Mouse (Mus musculus): ENCODE results near the gene Ecel1. TPM values are rescaled to one million over a fixed set of nuclear protein-coding genes. Genes with fewer than 3 reads are reported as not detected.

Ecel1 gene
- polyA plus RNA-seq, 1 experiment from 2014 or later: 18.4 TPM

- Histone ChIP-seq H3K4me1 (ENCODE audit: control insufficient read depth, insufficient read depth, low read length) (no peaks in the 10 kb centered on the region), H3K27me3 (replicated peaks; ENCODE audit: control insufficient read depth, insufficient read depth, low read length) (peaks cover 76% of the 10 kb centered on the region), H3K4me3 (ENCODE audit: low read depth, low read length) (peak overlapping the region; percentile 42), H3K27ac (ENCODE audit: low read depth, low read length) (peak overlapping the region; percentile 55; the same call in 1 of the 2 replicates), H3K9me3 (replicated peaks; ENCODE audit: control insufficient read depth, low read length) (no peaks in the 10 kb centered on the region), H3K36me3 (ENCODE audit: control insufficient read depth, insufficient read depth, low read length) (no peaks in the 10 kb centered on the region), H3K9ac (ENCODE audit: low read length) (peak overlapping the region; percentile 69), H3K4me2 (ENCODE audit: low read length) (peak overlapping the region; percentile 68)
- ATAC-seq: peak; percentile 51; the same call in 1 of the 2 replicates
- WGBS: 1% methylated on average over 46 of the region's 56 CpGs
- DNase-seq (ENCODE audit: low spot score): peak; percentile 66
Measured at GRCm38 (mm10) chr1:87155531-87156198, 656 bp downstream of the Ecel1 start.

- 2% methylated on average over 58 of the region's 58 CpGs for WGBS
- Histone ChIP-seq H3K36me3 (ENCODE audit: control insufficient read depth, insufficient read depth, low read length) (no peaks in the 10 kb centered on the region), H3K4me3 (ENCODE audit: low read depth, low read length) (peak overlapping the region; percentile 42), H3K27ac (ENCODE audit: low read depth, low read length) (peak overlapping the region; percentile 18; the same call in 1 of the 2 replicates), H3K9ac (ENCODE audit: low read length) (peak overlapping the region; percentile 69), H3K9me3 (replicated peaks; ENCODE audit: control insufficient read depth, low read length) (no peaks in the 10 kb centered on the region), H3K4me1 (ENCODE audit: control insufficient read depth, insufficient read depth, low read length) (no peaks in the 10 kb centered on the region), H3K4me2 (ENCODE audit: low read length) (peak overlapping the region; percentile 68), H3K27me3 (replicated peaks; ENCODE audit: control insufficient read depth, insufficient read depth, low read length) (peaks cover 76% of the 10 kb centered on the region)
- peak; percentile 16; the same call in 1 of the 2 replicates for ATAC-seq
- no peak for DNase-seq (ENCODE audit: low spot score)
Measured at GRCm38 (mm10) chr1:87154501-87155120, 1.7 kb downstream of the Ecel1 start.

- ATAC-seq: no peak
- no peak for DNase-seq (ENCODE audit: low spot score)
- Histone ChIP-seq H3K4me1 (ENCODE audit: control insufficient read depth, insufficient read depth, low read length) (no peaks in the 10 kb centered on the region), H3K27ac (ENCODE audit: low read depth, low read length) (peak overlapping the region; percentile 18; the same call in 1 of the 2 replicates), H3K27me3 (replicated peaks; ENCODE audit: control insufficient read depth, insufficient read depth, low read length) (peaks cover 76% of the 10 kb centered on the region), H3K36me3 (ENCODE audit: control insufficient read depth, insufficient read depth, low read length) (no peaks in the 10 kb centered on the region), H3K9me3 (replicated peaks; ENCODE audit: control insufficient read depth, low read length) (no peaks in the 10 kb centered on the region), H3K9ac (ENCODE audit: low read length) (peak overlapping the region; percentile 69), H3K4me2 (ENCODE audit: low read length) (peak overlapping the region; percentile 68), H3K4me3 (ENCODE audit: low read depth, low read length) (peak overlapping the region; percentile 42)
- under 1% methylated on average over 71 of the region's 72 CpGs for WGBS
Measured at GRCm38 (mm10) chr1:87153776-87154500, 2.4 kb downstream of the Ecel1 start.

- Histone ChIP-seq H3K4me1 (ENCODE audit: control insufficient read depth, insufficient read depth, low read length) (no peaks in the 10 kb centered on the region), H3K4me2 (ENCODE audit: low read length) (no peak overlapping the region), H3K9me3 (replicated peaks; ENCODE audit: control insufficient read depth, low read length) (no peaks in the 10 kb centered on the region), H3K4me3 (ENCODE audit: low read depth, low read length) (no peak overlapping the region), H3K36me3 (ENCODE audit: control insufficient read depth, insufficient read depth, low read length) (no peaks in the 10 kb centered on the region), H3K27ac (ENCODE audit: low read depth, low read length) (no peak overlapping the region), H3K9ac (ENCODE audit: low read length) (no peak overlapping the region), H3K27me3 (replicated peaks; ENCODE audit: control insufficient read depth, insufficient read depth, low read length) (peaks cover 51% of the 10 kb centered on the region)
- DNase-seq (ENCODE audit: low spot score) (no peak), ATAC-seq (no peak)
- WGBS: 82% methylated on average over 6 of the region's 6 CpGs
Measured at GRCm38 (mm10) chr1:87151286-87151685, 5.0 kb downstream of the Ecel1 start.

- no peaks in the 10 kb centered on the region for H3K9me3 ChIP-seq (replicated peaks; ENCODE audit: control insufficient read depth, low read length)
- H3K4me2 ChIP-seq (ENCODE audit: low read length): no peak overlapping the region
- no peaks in the 10 kb centered on the region for H3K36me3 ChIP-seq (ENCODE audit: control insufficient read depth, insufficient read depth, low read length)
- peaks cover 33% of the 10 kb centered on the region for H3K27me3 ChIP-seq (replicated peaks; ENCODE audit: control insufficient read depth, insufficient read depth, low read length)
- 37% methylated on average over 13 of the region's 13 CpGs for WGBS
- DNase-seq (ENCODE audit: low spot score): no peak
- H3K4me1 ChIP-seq (ENCODE audit: control insufficient read depth, insufficient read depth, low read length): no peaks in the 10 kb centered on the region
- H3K9ac ChIP-seq (ENCODE audit: low read length): no peak overlapping the region
- no peak overlapping the region for H3K4me3 ChIP-seq (ENCODE audit: low read depth, low read length)
- ATAC-seq: no peak
- H3K27ac ChIP-seq (ENCODE audit: low read depth, low read length): no peak overlapping the region
Measured at GRCm38 (mm10) chr1:87149422-87149821, 6.9 kb downstream of the Ecel1 start.

GRCm38 (mm10) chr1:87143141-87143540 lies 13.2 kb downstream of the Ecel1 start:
- ATAC-seq: no peak
- Histone ChIP-seq H3K4me2 (ENCODE audit: low read length) (no peak overlapping the region), H3K9me3 (replicated peaks; ENCODE audit: control insufficient read depth, low read length) (no peaks in the 10 kb centered on the region), H3K9ac (ENCODE audit: low read length) (0 out of 2 replicates have a peak overlapping the region, but pooled peaks have one; percentile 8), H3K4me1 (ENCODE audit: control insufficient read depth, insufficient read depth, low read length) (no peaks in the 10 kb centered on the region), H3K27ac (ENCODE audit: low read depth, low read length) (no peak overlapping the region), H3K4me3 (ENCODE audit: low read depth, low read length) (no peak overlapping the region), H3K27me3 (replicated peaks; ENCODE audit: control insufficient read depth, insufficient read depth, low read length) (no peaks in the 10 kb centered on the region), H3K36me3 (ENCODE audit: control insufficient read depth, insufficient read depth, low read length) (no peaks in the 10 kb centered on the region)
- no peak for DNase-seq (ENCODE audit: low spot score)
- WGBS: 69% methylated on average over 10 of the region's 10 CpGs

GRCm38 (mm10) chr1:87142456-87142855 lies 13.9 kb downstream of the Ecel1 start:
- ATAC-seq (peak; percentile 52; the same call in 1 of the 2 replicates), DNase-seq (ENCODE audit: low spot score) (peak; percentile 60)
- no peak overlapping the region for H3K4me2 ChIP-seq (ENCODE audit: low read length)
- H3K27ac ChIP-seq (ENCODE audit: low read depth, low read length): no peak overlapping the region
- no peak overlapping the region for H3K4me3 ChIP-seq (ENCODE audit: low read depth, low read length)
- WGBS: 62% methylated on average over 9 of the region's 9 CpGs
- H3K27me3 ChIP-seq (replicated peaks; ENCODE audit: control insufficient read depth, insufficient read depth, low read length): no peaks in the 10 kb centered on the region
- H3K9ac ChIP-seq (ENCODE audit: low read length): no peak overlapping the region
- no peaks in the 10 kb centered on the region for H3K4me1 ChIP-seq (ENCODE audit: control insufficient read depth, insufficient read depth, low read length)
- H3K36me3 ChIP-seq (ENCODE audit: control insufficient read depth, insufficient read depth, low read length): no peaks in the 10 kb centered on the region
- H3K9me3 ChIP-seq (replicated peaks; ENCODE audit: control insufficient read depth, low read length): no peaks in the 10 kb centered on the region

GRCm38 (mm10) chr1:87141550-87141949 lies 14.8 kb downstream of the Ecel1 start:
- H3K4me3 ChIP-seq (ENCODE audit: low read depth, low read length): no peak overlapping the region
- ATAC-seq (no peak), DNase-seq (ENCODE audit: low spot score) (no peak)
- H3K36me3 ChIP-seq (ENCODE audit: control insufficient read depth, insufficient read depth, low read length): no peaks in the 10 kb centered on the region
- no peak overlapping the region for H3K27ac ChIP-seq (ENCODE audit: low read depth, low read length)
- H3K27me3 ChIP-seq (replicated peaks; ENCODE audit: control insufficient read depth, insufficient read depth, low read length): no peaks in the 10 kb centered on the region
- no peak overlapping the region for H3K4me2 ChIP-seq (ENCODE audit: low read length)
- H3K9ac ChIP-seq (ENCODE audit: low read length): no peak overlapping the region
- WGBS: 78% methylated on average over 4 of the region's 4 CpGs
- no peaks in the 10 kb centered on the region for H3K4me1 ChIP-seq (ENCODE audit: control insufficient read depth, insufficient read depth, low read length)
- no peaks in the 10 kb centered on the region for H3K9me3 ChIP-seq (replicated peaks; ENCODE audit: control insufficient read depth, low read length)

All from forebrain, embryonic 14.5 days (tissue).